Mouse (Mus musculus) kidney, postnatal 36 days (tissue): ENCODE results near the gene Mms22l.
"Not testable (repeated sequence)": the region's sequence is repeated elsewhere in the genome, so short reads cannot be mapped to it uniquely, and the experiment has no call there.

Experiments
- DNase-seq, 2 experiments: peaks; one replicate each; pipeline ENCODE4 v3.0.0; 2021 to 2022; ENCODE audit warnings: mixed read lengths in 2 of 2

The Mms22l gene

GRCm38 (mm10) chr4:24496116-24496952, at the start of gene Mms22l:
Mms22l (plus strand) TSS chr4:24496451.
- DNase-seq, result peak; percentile 94 to 99

DNA sequence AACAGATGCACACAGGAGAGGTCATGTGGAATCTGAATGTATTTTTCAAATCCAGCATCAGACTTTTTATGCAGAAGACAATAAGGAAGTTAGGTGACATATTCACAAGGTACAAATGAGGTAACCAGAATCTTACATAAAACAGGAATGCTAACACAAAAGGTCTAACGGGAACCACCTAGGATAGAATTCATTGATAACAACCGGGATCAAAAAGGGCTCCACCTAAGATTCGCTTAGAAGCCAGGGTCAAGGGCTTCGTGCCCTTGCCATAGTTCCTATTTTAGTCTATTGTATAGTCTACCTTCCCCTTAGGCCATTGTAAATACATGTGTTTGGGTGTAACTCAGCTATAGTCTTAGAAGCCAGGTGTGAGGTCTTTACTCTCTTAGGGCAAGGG, 12.2 kb upstream of the Mms22l start:
- DNase-seq, result not testable (repeated sequence)

DNA sequence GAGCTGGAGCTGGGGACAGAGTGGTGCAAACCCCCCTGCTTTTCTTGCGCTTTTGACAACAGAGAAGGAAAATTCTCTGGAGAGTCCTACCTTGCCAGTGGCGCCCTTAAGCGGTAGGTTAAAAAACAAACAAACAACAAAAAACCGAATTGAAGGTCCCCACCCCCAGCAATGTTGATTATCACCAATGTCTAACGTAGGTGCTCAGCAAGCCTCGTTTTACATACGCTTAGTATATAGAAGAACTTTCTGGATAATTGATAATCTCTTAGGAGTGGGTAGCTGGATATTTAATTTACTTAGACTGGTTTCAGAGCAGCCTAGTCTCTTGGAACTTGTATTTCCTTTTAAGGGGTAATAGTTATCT, 685 bp downstream of the Mms22l start:
- DNase-seq, result no peak

DNA sequence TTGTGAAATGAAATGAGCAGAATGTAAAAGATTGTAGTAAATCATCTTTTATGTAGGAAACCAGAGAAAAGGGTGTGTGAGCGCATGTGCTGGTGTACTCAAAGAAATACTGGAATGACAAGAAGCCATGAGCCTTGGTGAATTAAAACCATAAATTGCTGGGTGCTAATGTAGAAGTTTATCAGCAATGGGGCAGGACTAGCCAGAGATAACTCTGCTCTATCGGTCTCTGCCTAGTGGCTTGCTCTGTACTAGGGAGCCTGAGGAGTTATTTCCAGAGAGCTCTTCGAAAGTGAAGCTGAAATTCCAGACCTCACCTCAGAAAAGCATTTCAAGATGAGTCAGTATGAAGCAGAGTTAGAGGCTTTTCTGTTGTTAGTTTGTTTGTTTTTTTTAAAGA, 12.9 kb downstream of the Mms22l start:
- DNase-seq, result no peak

GRCm38 (mm10) chr4:24536989-24537388, 40.7 kb downstream of the Mms22l start:
- no peak for DNase-seq

DNA sequence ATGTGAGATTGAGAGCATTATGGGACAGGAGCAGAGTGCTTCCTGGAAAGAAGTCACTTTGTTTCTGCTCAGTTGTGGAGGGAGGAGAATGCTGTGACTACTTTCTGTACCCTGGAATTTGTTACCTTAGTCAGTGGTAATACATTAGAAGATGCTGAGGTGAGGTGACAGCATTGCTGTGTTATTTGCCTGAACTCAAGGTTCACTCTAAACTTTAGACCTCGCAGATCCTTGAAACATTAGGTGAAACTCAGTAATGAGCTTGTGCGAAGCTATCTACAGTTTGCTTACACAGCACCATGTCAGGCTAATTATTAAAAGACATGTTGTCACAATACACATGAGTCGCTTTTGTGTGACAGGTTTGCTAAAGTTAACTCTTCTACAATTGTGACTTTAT, 47.2 kb downstream of the Mms22l start:
- peak in 1 of 2 experiments; percentile 30 for DNase-seq

GRCm38 (mm10) chr4:24544677-24545151, 48.5 kb downstream of the Mms22l start:
- DNase-seq, result peak; percentile 60 to 79

DNA sequence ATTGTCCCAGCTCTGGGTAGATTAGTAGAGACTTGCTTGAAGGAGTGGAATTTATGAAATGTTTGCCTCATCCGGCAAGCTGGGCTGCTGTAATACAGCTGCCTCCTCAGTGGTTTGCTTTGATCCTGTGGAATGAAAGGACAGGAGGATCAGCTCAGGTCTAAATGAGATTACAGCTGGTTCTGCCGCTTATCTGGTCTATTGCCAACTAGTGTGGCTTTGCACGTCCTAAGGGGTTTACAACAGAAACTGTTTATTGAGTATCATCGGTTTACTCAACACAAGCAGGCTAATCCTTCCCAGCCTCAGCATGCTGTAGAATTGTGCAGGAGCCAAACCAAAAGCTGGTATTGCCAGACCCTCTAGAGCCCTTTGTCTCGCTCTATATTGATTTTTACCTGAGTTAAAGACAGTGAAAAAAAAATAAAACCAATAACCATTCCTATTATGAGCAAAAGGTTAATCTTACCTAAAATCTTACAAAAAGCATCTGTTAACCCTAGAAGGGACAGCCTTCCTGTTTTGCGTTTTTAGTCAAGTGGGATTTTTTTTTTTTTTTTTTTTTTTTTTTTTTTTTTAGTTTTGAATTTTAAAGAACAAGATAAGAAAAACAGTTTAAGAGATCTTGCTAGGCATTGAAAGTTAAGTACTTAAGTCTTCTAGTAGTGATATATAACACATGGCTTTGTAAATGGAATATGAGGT, 60.0 kb downstream of the Mms22l start:
- no peak for DNase-seq

DNA sequence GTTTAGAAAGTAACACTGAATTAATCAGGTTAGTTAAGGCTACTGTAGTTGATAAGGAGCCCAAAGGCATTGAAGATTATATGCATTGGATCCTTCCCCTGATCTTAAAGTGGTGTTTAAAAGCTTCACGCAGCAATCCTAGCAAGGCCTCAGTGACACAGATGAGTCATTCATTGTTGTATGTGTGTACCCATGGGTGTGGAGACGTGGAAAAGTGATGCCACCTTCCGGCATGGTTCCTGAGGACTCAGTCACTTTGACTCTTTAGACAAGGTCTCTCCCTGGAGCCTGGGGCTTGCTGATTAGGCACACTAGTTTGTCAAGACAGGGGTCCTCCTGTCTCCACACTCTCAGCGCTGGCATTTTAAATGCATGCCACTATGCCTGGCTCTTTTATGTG, 60.9 kb downstream of the Mms22l start:
- no peak for DNase-seq

DNA sequence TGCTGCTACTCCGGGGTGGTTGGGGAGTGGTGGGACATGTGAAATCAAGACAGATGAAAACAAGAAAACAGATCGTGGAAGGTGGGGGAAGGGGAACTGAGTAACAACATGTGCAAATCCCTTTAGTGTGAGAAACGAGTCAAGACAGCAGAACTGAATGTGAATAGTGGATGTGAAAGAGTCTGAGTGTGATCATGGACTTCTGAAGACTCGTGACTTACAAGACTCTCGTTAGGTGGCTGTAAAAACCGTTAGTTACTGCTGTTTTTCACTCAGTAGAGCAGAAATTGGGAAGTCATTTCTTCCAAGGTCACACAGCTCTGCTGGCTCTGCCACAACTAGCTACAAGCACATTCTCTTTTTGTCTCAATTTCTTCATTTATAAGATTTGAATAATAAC, 71.8 kb downstream of the Mms22l start:
- DNase-seq, result no peak

- no peak for DNase-seq
Measured at GRCm38 (mm10) chr4:24568989-24569556, 72.8 kb downstream of the Mms22l start.

DNA sequence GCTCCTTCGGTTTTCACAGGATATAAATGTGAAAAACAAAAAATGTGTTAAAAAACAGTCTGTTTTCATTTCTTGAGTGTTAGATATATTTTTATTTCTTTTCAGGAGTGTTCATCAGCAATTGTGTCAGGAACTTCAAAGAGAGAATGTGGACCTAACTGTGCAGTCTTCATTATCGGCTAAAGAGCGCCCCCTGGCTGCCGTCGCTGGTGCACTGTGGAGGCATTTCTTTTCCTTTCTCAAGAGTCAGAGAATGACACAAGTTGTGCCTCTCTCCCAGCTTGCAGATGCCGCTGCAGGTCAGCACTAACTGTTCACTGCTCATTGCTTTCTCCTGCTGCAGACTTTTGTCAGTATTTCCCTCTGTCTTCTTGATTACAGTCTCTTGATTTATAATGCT, 78.0 kb downstream of the Mms22l start:
- DNase-seq, result peak; percentile 62 to 91

DNA sequence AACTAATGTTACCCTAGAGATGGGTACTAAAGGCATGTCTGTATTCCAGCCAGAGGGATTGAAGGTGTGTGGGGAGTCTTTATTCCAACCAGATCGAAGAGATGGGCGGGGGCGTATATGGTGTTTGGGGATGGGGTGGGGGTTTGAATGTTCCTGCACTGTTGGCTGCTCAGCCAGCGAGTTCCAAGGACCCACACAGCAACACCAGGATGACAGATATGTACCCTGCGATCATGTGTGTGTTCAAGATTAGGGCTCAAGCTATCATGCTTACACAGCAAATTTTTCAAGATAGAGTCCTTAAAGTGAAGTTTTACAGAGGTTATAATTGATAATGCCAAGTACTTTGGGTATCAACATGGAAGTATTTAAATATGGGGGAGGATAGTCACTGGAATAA, 81.3 kb downstream of the Mms22l start:
- DNase-seq, result no peak

GRCm38 (mm10) chr4:24582295-24582694, 86.0 kb downstream of the Mms22l start:
- DNase-seq, result no peak

GRCm38 (mm10) chr4:24583997-24584396, 87.7 kb downstream of the Mms22l start:
- DNase-seq, result no peak

DNA sequence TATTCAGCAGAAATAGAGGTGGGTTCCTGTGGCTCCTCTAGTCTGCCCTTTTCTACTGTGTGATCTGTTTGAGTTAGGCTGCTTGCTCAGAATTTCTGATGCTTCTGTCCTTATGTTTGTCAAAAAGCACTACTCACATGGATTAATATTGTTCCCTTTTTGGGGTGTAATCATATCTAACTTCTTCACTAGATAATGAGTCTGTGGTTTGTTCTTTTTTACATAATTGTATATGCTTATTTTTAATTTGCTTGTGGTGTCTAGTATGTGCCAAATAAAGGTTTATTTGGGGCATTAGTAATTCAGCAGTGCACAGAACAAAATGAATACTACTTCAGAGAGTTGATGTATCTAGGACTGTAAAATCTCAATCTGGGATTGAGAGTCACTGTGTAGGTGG, 98.6 kb downstream of the Mms22l start:
- DNase-seq, result no peak

DNA sequence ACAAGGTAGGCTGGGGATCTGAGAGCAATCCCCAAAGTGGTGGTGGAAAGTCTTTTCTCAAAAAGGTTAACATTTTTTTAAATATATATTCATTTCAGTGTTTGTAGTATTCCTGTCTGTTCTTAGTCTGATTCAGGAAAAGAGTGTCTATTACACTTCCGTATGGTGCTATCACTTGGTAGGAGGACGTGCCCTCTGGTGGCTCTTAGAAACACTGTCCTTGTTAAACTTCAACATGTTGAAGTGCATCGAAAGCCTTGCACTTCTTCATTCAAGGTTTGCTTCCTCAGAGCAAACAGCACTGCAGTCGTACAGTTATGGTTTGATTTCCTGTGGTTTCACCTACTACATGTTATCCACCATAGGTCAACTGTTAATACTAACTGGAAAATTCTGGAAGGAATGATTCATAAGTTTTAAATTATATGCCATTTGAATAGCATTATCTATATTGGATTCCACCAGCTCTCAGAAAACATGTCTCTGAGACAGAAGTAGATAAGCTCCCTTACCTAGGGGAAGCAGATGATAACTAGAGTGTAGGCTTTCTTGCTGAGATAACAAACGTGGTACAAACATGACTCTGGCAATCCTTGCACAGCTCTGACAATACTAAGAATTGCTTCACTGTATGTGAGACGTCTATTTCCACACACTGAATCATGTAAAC, 100.8 kb downstream of the Mms22l start:
- DNase-seq, result no peak

DNA sequence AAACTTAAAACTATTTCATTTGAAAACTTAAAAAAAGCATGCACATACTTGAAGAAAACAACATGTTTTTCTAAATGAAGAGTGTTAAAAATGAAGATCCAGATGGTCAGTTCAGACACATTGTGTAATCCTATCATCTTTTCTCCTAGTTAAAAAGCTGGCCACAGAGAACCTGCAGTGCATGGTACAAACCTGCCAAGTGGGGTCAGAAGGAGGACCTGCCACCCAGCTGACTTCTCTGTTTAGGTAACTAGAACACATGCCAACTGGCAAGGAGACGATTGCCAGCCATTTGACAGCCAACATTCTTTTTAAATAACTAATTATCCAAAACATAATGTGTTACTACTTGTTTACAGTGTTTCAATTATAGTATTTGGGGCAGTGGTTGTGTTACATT, 102.4 kb downstream of the Mms22l start:
- DNase-seq, result peak; percentile 12 to 17

GRCm38 (mm10) chr4:24601711-24602110, 105.5 kb downstream of the Mms22l start:
- no peak for DNase-seq

DNA sequence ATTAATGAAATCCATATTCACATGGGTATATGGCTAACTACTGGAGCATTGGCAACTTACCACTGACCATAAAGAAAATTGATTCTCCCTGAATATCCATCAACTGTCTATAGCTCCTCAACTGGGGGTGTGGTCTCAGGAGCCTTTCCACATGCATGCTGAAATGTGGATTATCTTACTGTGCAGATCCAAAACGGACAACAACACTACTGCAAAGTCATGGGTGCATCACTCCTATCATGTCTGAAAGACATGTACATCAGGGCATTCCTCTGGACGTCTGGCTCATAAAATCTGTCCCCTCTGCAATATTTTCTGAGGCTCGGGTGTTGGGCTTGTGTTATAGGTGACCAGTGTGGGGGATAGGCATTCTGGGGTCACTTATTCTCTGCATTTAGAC, 112.8 kb downstream of the Mms22l start:
- DNase-seq, result no peak

DNA sequence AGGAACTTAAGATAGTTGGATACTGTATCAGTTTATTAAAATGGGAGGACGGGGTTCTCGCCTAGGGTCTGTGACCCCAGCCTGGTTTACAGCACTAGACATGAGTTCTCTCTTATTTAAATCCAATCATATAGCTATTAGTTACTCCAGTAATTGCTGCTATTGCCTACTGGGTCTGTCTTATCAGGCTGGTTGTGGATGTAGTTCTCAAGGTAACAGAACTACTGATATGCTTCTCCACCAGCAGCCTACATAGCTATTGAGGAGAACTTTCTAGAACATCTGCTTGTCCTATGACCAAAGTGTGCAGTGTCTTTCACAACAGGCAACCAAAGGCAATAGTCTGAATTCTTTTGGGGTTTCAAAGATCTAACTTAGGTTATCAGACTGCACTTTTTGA, 113.3 kb downstream of the Mms22l start:
- no peak for DNase-seq

- no peak for DNase-seq
Measured at GRCm38 (mm10) chr4:24620005-24620404, 123.8 kb downstream of the Mms22l start.

DNA sequence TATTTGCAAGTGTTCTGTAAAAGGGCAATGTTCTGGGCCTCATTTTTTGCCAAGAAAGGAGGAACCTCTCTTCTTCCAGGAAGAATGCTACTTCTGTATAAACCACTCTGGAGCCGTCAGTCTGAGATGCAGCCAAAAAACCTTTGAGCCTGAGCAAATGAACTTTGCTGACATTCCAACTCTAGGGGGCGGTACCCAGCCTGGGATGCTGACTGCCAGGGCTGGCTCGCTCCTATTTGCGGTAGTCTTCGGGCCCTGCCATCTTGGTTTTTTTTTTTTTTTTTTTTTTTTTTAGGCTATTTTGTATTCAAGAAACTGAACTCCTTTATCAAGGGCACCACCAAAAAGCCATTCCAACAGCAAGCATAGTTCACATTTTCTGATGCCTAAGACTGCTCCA, 124.2 kb downstream of the Mms22l start:
- DNase-seq, result peak; percentile 29 to 73
